Mouse (Mus musculus): ENCODE results near the gene Nfkbiz. TPM values are rescaled to one million over a fixed set of nuclear protein-coding genes. Genes with fewer than 3 reads are reported as not detected.
"Not testable (repeated sequence)": the region's sequence is repeated elsewhere in the genome, so short reads cannot be mapped to it uniquely, and the experiment has no call there.

Gene Nfkbiz
- polyA plus RNA-seq (2015; fragmentation: Nextera tagmentation; extraction: Ambion mirVana) = 5.3 and 5.5 TPM in 2 replicates

DNA sequence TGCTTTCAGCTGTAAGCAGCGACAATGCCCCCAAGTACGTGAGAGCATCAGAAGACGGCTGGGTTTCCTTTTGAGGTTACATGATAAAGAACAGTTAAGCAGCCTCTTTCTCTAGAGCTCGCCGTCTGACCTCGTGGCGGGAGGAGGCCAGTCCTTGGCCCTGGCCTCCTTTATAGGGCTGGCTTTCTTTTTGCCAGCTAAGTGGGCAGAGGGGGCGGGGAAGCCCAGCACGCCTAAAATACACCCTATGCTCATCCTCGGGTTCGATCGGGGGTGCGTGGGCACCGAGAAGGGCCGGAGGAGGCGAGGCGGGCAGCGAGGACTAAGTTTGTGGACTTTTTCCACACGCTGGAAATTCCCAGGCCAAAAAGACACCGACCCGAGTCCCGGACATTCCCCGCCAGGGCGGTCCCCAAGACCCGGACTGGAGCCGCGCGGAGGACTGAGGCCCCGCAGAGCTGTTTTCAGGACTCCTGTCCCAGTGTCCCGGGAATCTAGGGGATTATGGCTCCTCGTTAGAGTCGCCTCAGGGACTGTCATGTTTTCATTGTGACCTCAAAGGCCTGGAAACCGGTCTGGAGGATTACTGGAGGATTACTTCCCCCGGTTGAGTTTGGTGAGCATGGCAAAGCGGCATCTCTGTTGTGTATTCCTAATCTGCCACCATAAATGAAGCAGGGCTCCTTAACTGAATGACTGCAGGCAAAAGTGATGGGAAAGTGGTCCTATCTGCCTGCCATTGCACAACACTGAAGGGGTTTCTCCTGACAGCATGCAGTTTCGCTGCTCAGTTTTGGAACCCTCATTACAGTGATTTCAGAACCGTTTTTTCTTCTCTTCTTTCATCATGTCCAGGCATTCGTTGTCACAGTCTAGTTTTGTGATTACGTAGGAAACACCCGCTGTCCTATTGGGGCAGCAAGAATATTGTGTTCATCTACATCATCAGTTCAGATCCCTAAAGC, at the start of gene Nfkbiz:
Gene Nfkbiz, minus strand, starts transcription at position 390 of the 965 bp plus-strand sequence.
- peak within 1 kb of the TSS; percentile 71 for H3K4me2 ChIP-seq
- peak within 1 kb of the TSS; percentile 66 for H3K4me3 ChIP-seq
- peak within 1 kb of the TSS; percentile 82 for H3K27ac ChIP-seq
- no peaks in the 10 kb centered on the region for H3K27me3 ChIP-seq
- H3K9ac ChIP-seq = peak within 1 kb of the TSS; percentile 80
- WGBS = under 1% methylated on average over 40 of the region's 40 CpGs
- 0 out of 2 replicates have a peak, but pooled peaks cover 3% of the 10 kb centered on the region for H3K4me1 ChIP-seq
- no peaks in the 10 kb centered on the region for H3K9me3 ChIP-seq
- ATAC-seq (ENCODE audit: insufficient number of reproducible peaks, insufficient read depth, low FRiP score, low TSS enrichment, low read depth) = peak; percentile 73
- peaks cover under 1% of the 10 kb centered on the region for H3K36me3 ChIP-seq

DNA sequence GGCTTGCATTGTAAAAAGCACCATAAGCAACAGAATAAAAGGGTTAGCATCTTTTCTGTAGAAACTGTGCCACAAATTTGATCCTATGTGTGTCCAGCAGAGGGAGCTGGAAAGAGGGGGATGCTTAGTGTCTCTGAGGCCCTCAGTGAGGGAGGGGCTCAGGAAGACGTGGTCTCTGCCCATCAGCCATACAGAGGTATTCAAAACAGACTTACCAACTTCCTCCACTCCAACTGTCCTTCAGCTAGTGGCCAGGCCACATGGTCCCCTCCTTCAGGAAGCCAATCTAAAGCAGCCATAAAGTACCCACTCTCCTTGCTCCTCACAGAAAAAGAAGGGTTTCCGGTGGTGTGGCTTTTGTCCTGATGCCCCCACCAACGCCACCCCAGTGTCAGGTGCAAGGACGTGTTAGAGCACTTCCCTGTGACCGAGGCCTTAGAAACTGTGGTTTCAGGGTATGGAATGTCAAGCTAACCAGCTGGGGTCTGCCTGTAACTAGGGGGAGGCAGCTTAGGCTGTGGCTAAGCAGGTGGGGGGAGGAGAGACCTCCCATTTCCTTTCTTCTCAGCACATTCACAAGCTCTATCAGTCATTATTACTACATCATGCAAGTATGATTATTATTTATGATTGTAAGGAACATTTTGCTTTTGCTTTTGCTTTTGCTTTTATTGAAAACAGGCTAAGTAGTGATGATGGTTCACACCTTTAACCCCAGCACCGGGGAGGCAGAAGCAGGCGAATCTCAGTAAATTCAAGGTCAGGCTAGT, 49.3 kb upstream of the Nfkbiz start:
- Histone ChIP-seq H3K27me3 (no peaks in the 10 kb centered on the region), H3K4me3 (no peak overlapping the region), H3K9me3 (no peaks in the 10 kb centered on the region), H3K27ac (no peak overlapping the region), H3K9ac (no peak overlapping the region), H3K4me2 (no peak overlapping the region), H3K4me1 (no peaks in the 10 kb centered on the region), H3K36me3 (peaks cover 13% of the 10 kb centered on the region)
- ATAC-seq (ENCODE audit: insufficient number of reproducible peaks, insufficient read depth, low FRiP score, low TSS enrichment, low read depth) = no peak
- 64% methylated on average over 7 of the region's 7 CpGs for whole genome bisulfite sequencing

- no peaks in the 10 kb centered on the region for H3K4me1 ChIP-seq
- no peaks in the 10 kb centered on the region for H3K9me3 ChIP-seq
- peaks cover 9% of the 10 kb centered on the region; the same call in 1 of the 2 replicates for H3K36me3 ChIP-seq
- no peak overlapping the region for H3K27ac ChIP-seq
- H3K27me3 ChIP-seq = no peaks in the 10 kb centered on the region
- no peak overlapping the region for H3K9ac ChIP-seq
- ATAC-seq (ENCODE audit: insufficient number of reproducible peaks, insufficient read depth, low FRiP score, low TSS enrichment, low read depth) = no peak
- no peak overlapping the region for H3K4me2 ChIP-seq
- H3K4me3 ChIP-seq = no peak overlapping the region
- 83% methylated on average over 11 of the region's 11 CpGs for WGBS
These were observed 45.5 kb upstream of the Nfkbiz start for GRCm38 (mm10) chr16:55884246-55884645.

DNA sequence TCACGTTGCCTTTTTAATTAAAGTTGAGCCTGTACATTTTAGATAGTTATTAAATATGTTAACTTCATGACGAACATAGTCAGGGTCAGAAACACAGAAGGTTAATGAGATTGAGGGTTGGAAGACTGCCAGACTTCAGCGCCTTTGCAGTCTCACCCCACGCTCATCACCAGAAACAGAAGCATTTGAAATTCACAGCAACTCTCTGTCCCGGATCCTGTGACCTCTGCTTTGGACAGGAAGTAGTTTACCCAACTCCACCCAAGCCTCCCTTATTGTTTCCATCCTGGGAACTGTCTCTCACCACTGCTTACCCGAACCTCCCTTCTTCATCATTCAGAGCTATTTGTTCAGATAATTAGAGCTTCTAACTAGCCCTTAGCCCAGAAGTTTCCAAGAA, 37.3 kb upstream of the Nfkbiz start:
- H3K4me3 ChIP-seq = no peak overlapping the region
- no peaks in the 10 kb centered on the region for H3K9me3 ChIP-seq
- WGBS = 73% methylated on average over 6 of the region's 6 CpGs
- no peaks in the 10 kb centered on the region for H3K4me1 ChIP-seq
- H3K9ac ChIP-seq = no peak overlapping the region
- no peak for ATAC-seq (ENCODE audit: insufficient number of reproducible peaks, insufficient read depth, low FRiP score, low TSS enrichment, low read depth)
- H3K4me2 ChIP-seq = no peak overlapping the region
- H3K27me3 ChIP-seq = no peaks in the 10 kb centered on the region
- no peaks in the 10 kb centered on the region for H3K36me3 ChIP-seq
- no peak overlapping the region for H3K27ac ChIP-seq

- Histone ChIP-seq H3K4me2 (no peak overlapping the region), H3K27me3 (no peaks in the 10 kb centered on the region), H3K36me3 (0 out of 2 replicates have a peak, but pooled peaks cover 6% of the 10 kb centered on the region), H3K9ac (no peak overlapping the region), H3K27ac (no peak overlapping the region), H3K9me3 (no peaks in the 10 kb centered on the region), H3K4me3 (no peak overlapping the region), H3K4me1 (no peaks in the 10 kb centered on the region)
- no peak for ATAC-seq (ENCODE audit: insufficient number of reproducible peaks, insufficient read depth, low FRiP score, low TSS enrichment, low read depth)
- 59% methylated on average over 4 of the region's 4 CpGs for WGBS
These were observed 25.1 kb upstream of the Nfkbiz start for GRCm38 (mm10) chr16:55863832-55864231.

DNA sequence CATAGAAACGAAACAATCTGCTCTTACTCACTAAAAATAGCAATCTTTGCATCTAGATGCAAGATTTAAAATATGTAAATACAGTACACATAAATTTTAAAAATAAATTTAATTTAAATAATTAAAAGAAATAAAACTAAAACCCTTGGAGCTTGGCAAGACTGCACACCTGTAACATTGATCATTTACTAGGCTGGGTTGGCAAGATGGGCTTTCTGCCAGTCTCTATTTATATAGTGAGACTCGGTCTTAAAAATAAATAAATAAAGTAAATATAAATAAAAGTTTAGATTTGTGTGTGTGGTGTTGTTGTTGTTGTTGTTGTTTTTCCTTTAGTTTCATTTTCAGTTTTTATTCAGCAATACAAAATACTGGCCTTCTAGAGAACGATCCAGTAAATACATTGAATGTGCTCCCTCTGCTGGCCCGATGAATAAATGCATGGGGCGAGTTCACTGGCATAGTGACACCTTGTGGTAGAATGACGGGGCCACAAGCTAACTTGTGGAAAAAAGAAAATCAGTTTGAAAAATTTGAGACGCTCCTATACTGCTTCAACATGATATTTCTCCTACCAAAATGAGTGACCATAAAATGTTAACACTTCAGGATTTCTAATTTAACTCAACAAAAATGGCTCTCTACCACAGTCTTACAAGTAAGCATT, 24.6 kb upstream of the Nfkbiz start:
- Histone ChIP-seq H3K4me3 (no peak overlapping the region), H3K4me2 (no peak overlapping the region), H3K9ac (no peak overlapping the region), H3K9me3 (no peaks in the 10 kb centered on the region), H3K4me1 (no peaks in the 10 kb centered on the region), H3K36me3 (0 out of 2 replicates have a peak, but pooled peaks cover 6% of the 10 kb centered on the region), H3K27me3 (no peaks in the 10 kb centered on the region), H3K27ac (no peak overlapping the region)
- ATAC-seq (ENCODE audit: insufficient number of reproducible peaks, insufficient read depth, low FRiP score, low TSS enrichment, low read depth) = no peak
- 24% methylated on average over 7 of the region's 7 CpGs for WGBS

DNA sequence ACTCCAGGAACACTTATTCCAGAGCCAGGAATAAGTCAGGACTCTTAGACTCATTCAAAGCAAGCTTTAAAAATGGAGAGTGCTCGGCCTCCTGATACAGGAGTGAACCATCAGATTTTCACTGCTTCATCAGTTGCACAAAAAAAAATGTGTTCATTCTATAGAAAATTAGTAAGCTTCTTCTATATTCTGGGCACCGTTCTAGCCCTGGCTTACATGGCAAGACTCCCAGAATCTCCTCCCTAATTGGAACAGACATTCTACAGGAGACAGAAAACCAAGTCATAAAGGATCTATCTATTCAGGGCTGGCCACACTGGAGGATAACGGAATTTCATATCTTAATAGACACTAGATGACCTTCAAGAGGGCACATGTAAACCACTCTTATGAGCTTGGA, 22.4 kb upstream of the Nfkbiz start:
- WGBS = 83% methylated on average over 3 of the region's 3 CpGs
- H3K36me3 ChIP-seq = peaks cover 9% of the 10 kb centered on the region
- no peak overlapping the region for H3K4me3 ChIP-seq
- H3K27ac ChIP-seq = no peak overlapping the region
- H3K9me3 ChIP-seq = no peaks in the 10 kb centered on the region
- H3K4me2 ChIP-seq = no peak overlapping the region
- no peaks in the 10 kb centered on the region for H3K27me3 ChIP-seq
- H3K4me1 ChIP-seq = no peaks in the 10 kb centered on the region
- ATAC-seq (ENCODE audit: insufficient number of reproducible peaks, insufficient read depth, low FRiP score, low TSS enrichment, low read depth) = no peak
- H3K9ac ChIP-seq = no peak overlapping the region

- not testable (repeated sequence) for H3K4me3 ChIP-seq; H3K27ac ChIP-seq; H3K4me1 ChIP-seq; ATAC-seq (ENCODE audit: insufficient number of reproducible peaks, insufficient read depth, low FRiP score, low TSS enrichment, low read depth); H3K9ac ChIP-seq; H3K27me3 ChIP-seq; H3K9me3 ChIP-seq; H3K4me2 ChIP-seq; H3K36me3 ChIP-seq
- 97% methylated on average over 4 of the region's 4 CpGs for WGBS
These were observed 20.7 kb upstream of the Nfkbiz start for GRCm38 (mm10) chr16:55859421-55859820.

DNA sequence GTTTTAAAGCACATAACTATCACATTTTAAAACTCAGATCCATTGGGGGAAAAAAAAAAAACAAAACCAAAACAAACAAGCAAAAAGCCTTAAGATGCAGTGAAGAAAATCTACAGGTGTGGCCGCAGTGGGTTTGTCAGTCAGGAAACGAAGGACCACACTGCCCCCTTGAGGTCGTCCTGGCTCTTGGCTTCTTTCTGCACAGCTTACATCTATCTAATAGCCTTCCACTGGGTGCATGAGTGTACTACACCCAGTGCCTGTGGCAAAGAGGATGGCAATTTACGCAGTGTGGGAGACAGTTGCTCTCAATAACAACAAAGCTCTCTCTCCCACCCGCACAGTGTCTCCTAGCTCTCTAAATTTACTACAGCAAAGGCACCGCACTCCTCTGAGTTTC, 19.8 kb upstream of the Nfkbiz start:
- no peak overlapping the region for H3K4me2 ChIP-seq

GRCm38 (mm10) chr16:55852943-55853727, 14.4 kb upstream of the Nfkbiz start:
- H3K27ac ChIP-seq = no peak overlapping the region
- no peak overlapping the region for H3K4me3 ChIP-seq
- H3K4me1 ChIP-seq = no peaks in the 10 kb centered on the region
- peaks cover 11% of the 10 kb centered on the region for H3K36me3 ChIP-seq
- 0 out of 2 replicates have a peak, but pooled peaks have one; percentile 32 for ATAC-seq (ENCODE audit: insufficient number of reproducible peaks, insufficient read depth, low FRiP score, low TSS enrichment, low read depth)
- H3K27me3 ChIP-seq = no peaks in the 10 kb centered on the region
- 57% methylated on average over 19 of the region's 19 CpGs for WGBS
- H3K9ac ChIP-seq = no peak overlapping the region
- H3K9me3 ChIP-seq = no peaks in the 10 kb centered on the region
- H3K4me2 ChIP-seq = no peak overlapping the region

More for the DNA sequence above, 19.8 kb upstream of the Nfkbiz start:
- no peak for ATAC-seq (ENCODE audit: insufficient number of reproducible peaks, insufficient read depth, low FRiP score, low TSS enrichment, low read depth)
- Histone ChIP-seq H3K27me3 (no peaks in the 10 kb centered on the region), H3K9me3 (no peaks in the 10 kb centered on the region), H3K27ac (no peak overlapping the region), H3K36me3 (peaks cover 9% of the 10 kb centered on the region), H3K4me3 (no peak overlapping the region), H3K4me1 (no peaks in the 10 kb centered on the region), H3K9ac (no peak overlapping the region)
- WGBS = 59% methylated on average over 6 of the region's 6 CpGs

- Histone ChIP-seq H3K9ac (no peak overlapping the region), H3K9me3 (no peaks in the 10 kb centered on the region), H3K27ac (no peak overlapping the region), H3K36me3 (peaks cover 11% of the 10 kb centered on the region), H3K4me3 (no peak overlapping the region), H3K4me2 (no peak overlapping the region), H3K27me3 (no peaks in the 10 kb centered on the region), H3K4me1 (no peaks in the 10 kb centered on the region)
- WGBS = 25% methylated on average over 4 of the region's 4 CpGs
- ATAC-seq (ENCODE audit: insufficient number of reproducible peaks, insufficient read depth, low FRiP score, low TSS enrichment, low read depth) = no peak
These were observed 13.8 kb upstream of the Nfkbiz start for GRCm38 (mm10) chr16:55852515-55852914.
